Mouse (Mus musculus): ENCODE measurements around the gene Bag1. TPM values are rescaled to one million over a fixed set of nuclear protein-coding genes. Genes with fewer than 3 reads are reported as not detected.

Bag1 gene
- 114 and 117 TPM in 2 replicates for polyA plus RNA-seq (2012; rRNA removed)

DNA sequence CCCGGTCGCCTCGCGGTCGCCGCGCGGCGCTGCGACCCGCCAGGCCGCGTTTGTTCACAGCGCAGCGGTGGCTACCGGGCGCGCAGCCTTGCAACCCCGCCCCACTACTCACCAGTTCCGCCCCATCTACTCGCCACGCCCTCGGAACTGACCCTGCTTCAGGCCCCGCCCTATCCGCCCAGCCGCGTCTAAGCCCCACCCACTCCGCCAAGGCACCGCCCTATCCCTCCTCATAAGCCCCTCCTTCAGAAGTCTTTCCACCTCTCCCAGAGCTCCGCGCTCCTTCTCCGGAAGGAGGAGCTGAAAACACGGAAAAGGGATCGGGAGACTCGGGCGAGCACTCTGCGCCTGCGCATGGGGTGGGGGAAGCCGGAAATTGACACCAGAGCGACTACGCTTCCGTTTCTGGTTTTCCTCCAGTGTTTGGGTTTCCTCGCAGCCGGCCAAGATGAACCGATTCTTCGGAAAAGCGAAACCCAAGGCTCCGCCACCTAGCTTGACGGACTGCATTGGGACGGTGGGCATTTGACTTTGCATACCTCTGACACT lies at the start of gene Bag1, which contains the start of gene Chmp5:
Bag1 (minus strand) TSS at position 135 of the 549 bp plus-strand sequence.
Chmp5 (plus strand) TSS at position 248 of the 549 bp plus-strand sequence.

DNA sequence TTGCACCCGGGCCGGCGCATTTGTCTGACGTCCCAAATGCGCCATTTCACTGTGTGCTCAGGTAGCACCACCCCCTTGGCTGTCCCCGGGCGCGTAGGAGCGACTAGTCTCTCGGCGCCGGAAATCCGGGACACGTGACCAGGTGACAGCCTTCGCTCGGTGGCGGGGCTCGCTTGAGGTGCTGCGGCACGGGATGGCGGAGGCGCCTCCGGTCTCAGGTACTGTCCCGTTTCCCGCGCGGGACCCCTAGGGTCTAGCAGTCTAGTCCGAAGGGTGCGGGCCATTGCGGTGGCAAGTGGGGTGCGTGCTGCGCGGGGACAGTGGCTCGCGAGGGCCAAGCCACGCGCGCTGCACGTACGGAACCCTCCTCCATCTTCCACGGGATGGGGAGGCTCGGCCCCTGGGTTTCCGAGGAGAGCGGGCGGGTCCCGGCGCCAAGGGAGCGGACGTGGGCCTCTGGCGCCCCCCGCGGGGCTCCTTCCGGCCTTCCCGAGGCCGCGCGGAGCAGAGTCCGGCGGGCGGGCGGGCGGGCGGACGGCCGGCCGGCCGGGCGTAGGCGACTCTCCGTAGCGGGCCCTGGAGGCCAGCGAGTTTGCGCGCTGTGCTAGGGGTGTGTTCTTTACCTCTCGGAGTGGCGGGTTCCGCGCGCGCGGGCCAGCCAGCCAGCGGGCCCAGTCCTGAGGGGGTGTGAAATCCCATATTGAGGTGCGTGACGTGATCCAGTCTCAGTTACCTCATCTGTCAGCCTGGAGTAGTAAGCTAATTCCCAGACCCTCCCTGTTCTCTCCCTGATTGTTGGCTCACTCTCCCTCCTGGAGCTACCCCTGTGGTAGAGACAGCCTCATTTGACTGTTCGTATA lies 23.0 kb upstream of the Bag1 start, which contains the start of gene Nfx1:
Nfx1 (plus strand) TSS at position 65 of the 860 bp plus-strand sequence.

DNA sequence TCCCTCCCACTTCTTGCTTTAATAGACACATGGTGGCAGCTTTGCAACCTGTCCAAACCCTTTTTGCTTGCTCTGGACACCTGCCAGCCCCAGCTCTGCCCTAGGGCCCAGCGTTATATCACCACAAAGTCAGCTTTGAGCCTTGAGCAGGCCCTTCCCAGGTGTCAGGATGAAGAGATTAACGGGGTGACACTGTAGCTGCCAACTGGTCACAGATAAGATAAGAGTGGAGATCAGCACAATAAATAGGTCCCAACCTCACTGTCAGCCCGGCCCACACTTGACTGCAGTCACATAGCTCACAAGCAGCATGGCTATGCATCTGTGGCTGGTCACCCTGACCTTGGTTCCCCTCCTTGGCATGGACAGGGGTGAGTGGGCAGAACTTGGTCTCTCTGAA lies 28.3 kb downstream of the Bag1 start, which contains the start of gene Spink4:
Spink4 (plus strand) TSS at position 268 of the 400 bp plus-strand sequence.

Other genes with a start within 250 kb of the Bag1 start
- 32.7 and 37.4 TPM in 2 replicates for gene Aptx, start 245.1 kb downstream of the Bag1 start, polyA plus RNA-seq (2012; rRNA removed)
- 186 and 200 TPM in 2 replicates for gene Dnaja1, start 226.1 kb downstream of the Bag1 start, polyA plus RNA-seq (2012; rRNA removed)
- 74.7 and 83.7 TPM in 2 replicates for gene Smu1, start 190.4 kb downstream of the Bag1 start, polyA plus RNA-seq (2012; rRNA removed)
- gene B4galt1, start 94.3 kb downstream of the Bag1 start, polyA plus RNA-seq (2012; rRNA removed), result 7.8 and 15.0 TPM in 2 replicates
- not detected in 2 replicates for gene Spink4, start 28.2 kb downstream of the Bag1 start, polyA plus RNA-seq (2012; rRNA removed)
- gene Chmp5, start 113 bp upstream of the Bag1 start, polyA plus RNA-seq (2012; rRNA removed), result 112 and 132 TPM in 2 replicates
- 115 and 116 TPM in 2 replicates for gene Nfx1, start 22.6 kb upstream of the Bag1 start, polyA plus RNA-seq (2012; rRNA removed)
- gene Aqp7, start 99.8 kb upstream of the Bag1 start, polyA plus RNA-seq (2012; rRNA removed), result 0.03 TPM in 1 of 2 replicates, not detected in the other
- gene Aqp3, start 149.9 kb upstream of the Bag1 start, polyA plus RNA-seq (2012; rRNA removed), result 0.34 and 4.4 TPM in 2 replicates
- gene Nol6, start 176.2 kb upstream of the Bag1 start, polyA plus RNA-seq (2012; rRNA removed), result 43.1 and 43.5 TPM in 2 replicates
- 205 and 220 TPM in 2 replicates for gene Ube2r2, start 187.4 kb upstream of the Bag1 start, polyA plus RNA-seq (2012; rRNA removed)

All from central nervous system, embryonic 14 days (tissue).